Mouse (Mus musculus) ZHBTc4 (cell line): ENCODE data around the gene Mllt6.
"Not testable (repeated sequence)": the region's sequence is repeated elsewhere in the genome, so short reads cannot be mapped to it uniquely, and the experiment has no call there.

Source experiments
- DNase-seq: peaks from one replicate; pipeline ENCODE4 v3.0.0-alpha.2; 2011; ENCODE audit warnings: low read depth, low spot score

Gene Mllt6

DNA sequence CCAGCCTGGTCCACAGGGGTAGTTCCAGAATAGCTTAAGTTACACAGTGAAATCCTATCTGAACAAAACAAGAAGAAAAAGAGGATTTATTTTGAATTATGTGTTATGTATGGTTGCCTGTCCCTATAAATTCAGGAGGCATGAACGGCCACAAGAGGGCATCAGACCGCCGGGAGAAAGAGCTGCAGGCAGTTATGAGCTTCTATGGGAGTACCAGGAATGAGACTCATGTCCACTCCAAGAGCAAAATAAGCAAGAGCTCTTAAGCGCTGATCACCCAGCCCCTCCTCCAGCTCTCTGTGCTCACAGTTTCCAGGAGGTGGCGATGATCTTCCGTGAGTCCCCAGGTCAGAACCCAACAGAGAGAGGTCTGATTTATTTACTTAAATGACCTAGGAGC lies 18.4 kb upstream of the Mllt6 start:
- DNase-seq, result peak; percentile 95

DNA sequence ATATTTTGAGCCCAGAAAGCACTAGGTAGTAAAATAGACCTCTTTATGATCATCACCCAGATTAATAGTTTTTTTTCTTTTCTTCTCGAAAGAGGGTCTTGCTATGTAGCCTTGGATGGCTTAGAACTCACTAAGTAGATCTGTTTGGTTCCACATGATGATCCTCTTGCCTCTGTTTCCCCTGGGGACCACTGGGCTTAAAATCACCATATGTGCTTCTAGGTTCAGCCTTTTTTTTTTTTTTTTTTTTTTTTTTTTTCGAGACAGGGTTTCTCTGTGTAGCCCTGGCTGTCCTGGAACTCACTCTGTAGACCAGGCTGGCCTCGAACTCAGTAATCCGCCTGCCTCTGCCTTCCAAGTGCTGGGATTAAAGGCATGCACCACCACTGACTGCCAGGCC lies 14.7 kb upstream of the Mllt6 start:
- not testable (repeated sequence) for DNase-seq

DNA sequence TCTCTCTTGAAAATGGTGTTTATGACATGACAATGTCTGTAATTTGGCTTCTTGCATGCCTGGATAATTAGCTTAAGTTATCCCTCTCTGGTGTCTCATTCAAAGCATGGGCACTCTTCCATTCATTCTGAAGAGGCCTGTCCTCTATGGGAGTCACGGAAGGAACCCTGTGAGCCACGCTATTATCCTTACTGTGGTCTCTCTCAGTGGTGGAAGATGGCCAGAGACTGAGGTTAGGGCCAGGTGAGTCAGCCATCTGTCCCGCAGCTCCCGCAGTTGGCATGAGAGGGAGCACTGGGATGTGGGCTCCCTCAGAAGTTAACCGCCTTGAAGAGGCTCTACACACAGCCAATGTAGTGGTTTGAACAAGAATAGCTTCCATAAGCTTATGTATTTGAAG lies 12.9 kb upstream of the Mllt6 start:
- no peak for DNase-seq

GRCm38 (mm10) chr11:97653376-97653775 lies 9.8 kb upstream of the Mllt6 start:
- peak; percentile 88 for DNase-seq

DNA sequence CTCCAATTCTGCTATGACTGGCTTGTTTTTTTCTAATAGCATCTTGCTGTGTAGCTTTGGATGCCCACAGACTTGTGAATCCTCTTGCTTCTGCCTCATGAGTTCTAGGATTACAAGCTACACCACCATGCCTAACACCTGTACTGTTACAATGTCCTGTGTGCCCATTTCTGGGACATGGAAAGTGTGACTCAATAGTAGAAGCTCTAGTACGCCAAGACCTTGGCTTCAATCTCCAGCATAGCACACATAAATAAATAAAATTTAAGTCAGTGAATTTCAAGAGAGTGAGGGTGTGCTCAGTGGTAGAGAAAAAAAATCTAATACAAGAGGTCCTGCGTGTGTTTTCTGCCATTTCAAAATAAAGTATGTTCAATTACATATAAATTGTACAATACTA lies 9.0 kb upstream of the Mllt6 start:
- no peak for DNase-seq

- DNase-seq, result peak; percentile 87
Observed at GRCm38 (mm10) chr11:97656269-97656971, 6.8 kb upstream of the Mllt6 start.

GRCm38 (mm10) chr11:97657184-97657945 lies 5.8 kb upstream of the Mllt6 start:
- peak; percentile 75 for DNase-seq

DNA sequence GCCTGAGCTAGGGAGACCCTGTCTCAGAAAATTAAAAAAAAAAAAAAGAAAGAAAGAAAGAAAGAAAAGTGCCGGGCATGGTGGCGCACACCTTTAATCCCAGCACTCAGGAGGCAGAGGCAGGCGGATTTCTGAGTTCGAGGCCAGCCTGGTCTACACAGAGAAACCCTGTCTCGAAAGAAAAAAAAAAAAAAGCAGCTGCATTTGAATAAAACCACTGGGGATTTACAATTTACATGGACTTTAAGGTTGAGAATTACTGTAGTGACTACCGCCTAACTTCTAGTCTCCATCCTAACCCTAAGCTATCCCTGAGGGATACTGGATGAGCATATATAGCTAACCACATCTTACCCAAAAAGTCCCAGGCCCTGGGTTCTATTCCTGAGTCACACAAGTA lies 5.2 kb upstream of the Mllt6 start:
- not testable (repeated sequence) for DNase-seq

- peak; percentile 54 for DNase-seq
Observed at GRCm38 (mm10) chr11:97658751-97659266, 4.4 kb upstream of the Mllt6 start.

GRCm38 (mm10) chr11:97659267-97659989 lies 3.8 kb upstream of the Mllt6 start:
- no peak for DNase-seq

DNA sequence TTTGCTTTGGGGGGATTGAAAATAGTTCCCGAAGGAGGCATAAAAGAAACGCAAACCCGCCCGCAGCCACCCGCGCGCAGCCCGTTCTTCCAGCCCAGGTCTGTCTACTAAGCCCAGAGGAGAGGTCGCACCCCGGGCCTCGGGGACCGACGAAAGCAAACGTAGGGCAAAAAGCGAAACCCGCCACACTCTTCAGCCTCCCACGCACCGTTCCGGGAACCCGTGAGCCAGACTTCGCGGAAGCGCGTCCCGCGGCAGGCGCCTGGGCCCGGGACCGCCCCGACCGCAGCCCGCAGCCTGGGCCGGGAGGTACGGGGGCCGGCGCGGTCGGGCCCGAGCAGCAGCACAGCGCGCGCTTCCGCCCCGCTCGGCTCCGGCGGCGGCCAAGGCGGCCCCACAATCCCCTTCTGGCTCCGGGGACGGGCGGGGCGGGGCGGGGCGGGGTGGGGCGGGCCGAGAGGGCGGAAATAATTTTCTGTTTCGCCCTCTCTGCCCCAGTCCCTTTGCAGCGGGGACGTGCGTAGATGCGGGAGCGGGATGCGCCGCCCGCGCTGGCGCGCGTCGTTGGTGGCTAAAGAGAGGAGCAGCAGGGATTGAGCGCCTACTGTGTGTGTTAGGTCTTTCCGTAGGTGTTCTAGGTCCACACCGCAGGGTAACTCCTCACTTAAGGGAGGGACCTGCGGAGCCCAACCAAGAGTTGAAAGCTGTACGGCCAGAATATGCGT lies 3.1 kb upstream of the Mllt6 start:
- peak; percentile 86 for DNase-seq

DNA sequence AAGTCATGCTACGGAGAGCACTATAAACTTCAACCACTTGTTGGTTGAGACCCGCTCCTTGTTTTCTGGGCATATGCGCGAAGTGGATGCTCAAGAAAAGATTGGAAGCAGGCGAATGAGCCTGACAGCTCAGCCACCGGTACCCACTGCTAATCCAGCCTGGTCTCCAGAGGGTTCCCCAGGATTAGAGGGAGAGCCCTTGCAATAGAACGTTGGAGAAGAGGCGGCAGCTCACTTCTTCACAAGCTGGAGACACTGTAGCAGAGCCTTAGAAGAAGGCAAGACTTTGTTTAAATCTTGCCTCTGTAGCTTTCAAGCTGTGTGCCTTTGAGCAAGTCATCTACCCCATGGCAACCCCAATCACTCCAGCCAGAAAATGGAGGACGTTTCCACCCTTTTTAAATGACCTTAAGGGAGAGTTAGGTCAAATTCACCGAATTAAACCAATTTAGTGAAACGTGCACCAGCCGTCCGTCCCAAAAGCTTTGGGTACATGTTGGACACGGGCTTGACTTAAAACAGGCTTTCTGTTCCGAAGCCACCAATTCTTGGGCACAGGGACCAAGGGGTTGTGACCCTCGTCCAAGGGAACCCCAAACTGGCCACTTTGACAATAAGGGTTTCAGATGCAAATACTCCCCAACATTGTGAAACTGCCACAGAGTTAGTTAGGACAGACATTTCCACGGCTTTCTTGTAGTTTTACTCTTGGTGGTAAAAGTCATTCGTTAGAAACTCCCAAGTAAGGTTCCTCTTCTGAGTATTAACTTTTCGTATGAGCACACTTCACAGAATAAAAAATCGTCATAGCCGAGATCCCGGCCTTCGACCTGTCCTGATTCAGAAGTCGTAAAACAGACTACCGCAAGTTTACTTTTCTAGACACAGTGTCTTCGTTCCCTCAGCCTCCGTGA lies 2.2 kb upstream of the Mllt6 start:
- no peak for DNase-seq

GRCm38 (mm10) chr11:97661648-97662133 lies 1.5 kb upstream of the Mllt6 start:
- DNase-seq, result peak; percentile 99

DNA sequence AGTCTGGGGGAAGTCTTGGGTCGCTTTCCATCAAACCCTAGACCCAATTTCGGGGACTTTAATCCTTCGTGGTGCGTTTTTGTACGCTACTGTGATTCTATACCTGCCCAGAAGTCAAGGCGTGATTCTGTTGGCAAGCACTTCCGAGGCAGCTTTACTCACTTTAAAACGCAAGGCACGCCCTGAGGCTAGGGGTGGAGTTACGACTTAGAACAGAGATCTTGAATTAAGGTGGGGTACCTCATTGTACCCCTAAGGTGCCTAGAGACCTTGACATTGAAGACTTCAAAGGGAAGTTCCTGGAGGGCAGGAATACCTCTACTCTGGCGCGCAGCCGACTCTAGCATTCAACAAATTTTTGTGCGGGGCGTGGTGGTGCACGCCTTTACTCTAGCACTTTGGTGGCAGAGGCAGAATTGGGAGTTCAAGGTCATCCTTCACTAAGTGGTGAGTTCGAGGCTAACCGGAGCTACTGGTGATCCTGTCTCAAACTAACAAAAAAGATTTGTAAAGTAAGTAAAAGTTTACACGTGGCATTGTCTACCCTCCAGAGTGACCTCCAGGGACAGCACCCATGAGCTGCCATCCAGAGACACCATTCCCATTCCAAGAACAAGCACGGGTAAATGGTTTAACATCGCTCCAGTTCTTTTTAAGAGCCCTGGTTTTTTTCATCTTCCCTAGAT lies 864 bp upstream of the Mllt6 start:
- peak; percentile 100 for DNase-seq

GRCm38 (mm10) chr11:97663528-97664338 lies 519 bp downstream of the Mllt6 start:
- DNase-seq, result peak; percentile 84

GRCm38 (mm10) chr11:97664339-97664665 lies 1.1 kb downstream of the Mllt6 start:
- no peak for DNase-seq

DNA sequence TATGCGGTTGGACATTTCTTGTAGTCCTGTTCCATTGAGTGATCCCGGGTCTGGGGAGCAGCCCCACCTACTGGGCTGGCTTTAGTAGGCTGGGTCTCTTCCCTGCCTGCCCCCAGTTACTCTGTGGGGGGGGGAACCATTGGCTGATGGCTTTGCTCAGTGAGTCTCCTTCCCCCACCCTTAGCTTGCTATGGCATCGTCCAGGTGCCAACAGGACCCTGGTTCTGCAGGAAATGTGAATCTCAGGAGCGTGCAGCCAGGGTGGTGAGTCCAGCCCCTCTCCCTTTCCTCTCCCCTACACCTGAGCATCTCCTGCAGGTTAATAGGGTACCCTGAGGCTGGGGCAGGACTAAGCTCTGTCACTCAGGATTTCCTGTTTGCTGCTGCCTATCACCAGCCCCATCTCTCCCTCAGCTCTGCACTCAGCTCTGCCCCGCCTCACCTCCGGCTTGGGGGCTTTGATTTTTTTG lies 1.6 kb downstream of the Mllt6 start:
- DNase-seq, result peak; percentile 79

DNA sequence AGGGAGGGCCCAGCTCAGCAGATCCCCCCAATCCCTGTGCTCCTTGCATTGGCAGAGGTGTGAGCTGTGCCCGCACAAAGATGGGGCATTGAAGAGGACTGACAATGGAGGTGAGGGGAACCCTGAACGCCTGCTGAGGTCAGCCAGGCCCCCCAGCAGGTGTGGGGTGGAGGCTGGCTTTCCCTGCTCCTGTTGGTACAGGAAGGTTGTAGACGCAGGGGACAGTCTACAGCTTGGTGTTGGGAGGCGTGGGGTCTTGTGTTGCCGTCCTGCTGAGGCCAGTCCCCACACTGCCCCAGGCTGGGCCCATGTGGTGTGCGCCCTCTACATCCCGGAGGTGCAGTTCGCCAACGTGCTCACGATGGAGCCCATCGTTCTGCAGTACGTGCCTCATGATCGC lies 2.2 kb downstream of the Mllt6 start:
- peak; percentile 39 for DNase-seq

DNA sequence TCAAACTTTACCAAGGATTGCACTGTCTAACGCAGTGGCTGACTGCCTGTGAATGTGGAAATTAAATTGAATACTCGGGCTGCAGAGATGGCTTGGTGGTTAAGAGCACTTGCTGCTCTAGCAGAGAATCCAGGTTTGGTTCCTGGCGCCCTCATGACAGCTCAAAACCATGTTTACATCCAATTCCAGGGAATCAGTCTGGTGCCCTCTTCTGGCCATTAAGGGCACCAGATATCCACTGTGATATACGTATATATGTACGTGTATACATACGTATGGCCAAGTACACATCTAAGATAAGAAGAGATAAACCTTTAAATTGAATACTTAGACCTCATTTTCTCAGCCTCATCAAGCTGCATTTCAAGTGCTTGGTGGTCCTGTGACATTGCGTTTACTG lies 3.0 kb downstream of the Mllt6 start:
- peak; percentile 84 for DNase-seq
